Mouse (Mus musculus) T-cell, adult 2 months (primary cell): ENCODE data around the gene Lrmda.

Experiments
- DNase-seq: peaks from one replicate; pipeline ENCODE4 v3.0.0; 2022; ENCODE audit warnings: low spot score

The Lrmda gene

DNA sequence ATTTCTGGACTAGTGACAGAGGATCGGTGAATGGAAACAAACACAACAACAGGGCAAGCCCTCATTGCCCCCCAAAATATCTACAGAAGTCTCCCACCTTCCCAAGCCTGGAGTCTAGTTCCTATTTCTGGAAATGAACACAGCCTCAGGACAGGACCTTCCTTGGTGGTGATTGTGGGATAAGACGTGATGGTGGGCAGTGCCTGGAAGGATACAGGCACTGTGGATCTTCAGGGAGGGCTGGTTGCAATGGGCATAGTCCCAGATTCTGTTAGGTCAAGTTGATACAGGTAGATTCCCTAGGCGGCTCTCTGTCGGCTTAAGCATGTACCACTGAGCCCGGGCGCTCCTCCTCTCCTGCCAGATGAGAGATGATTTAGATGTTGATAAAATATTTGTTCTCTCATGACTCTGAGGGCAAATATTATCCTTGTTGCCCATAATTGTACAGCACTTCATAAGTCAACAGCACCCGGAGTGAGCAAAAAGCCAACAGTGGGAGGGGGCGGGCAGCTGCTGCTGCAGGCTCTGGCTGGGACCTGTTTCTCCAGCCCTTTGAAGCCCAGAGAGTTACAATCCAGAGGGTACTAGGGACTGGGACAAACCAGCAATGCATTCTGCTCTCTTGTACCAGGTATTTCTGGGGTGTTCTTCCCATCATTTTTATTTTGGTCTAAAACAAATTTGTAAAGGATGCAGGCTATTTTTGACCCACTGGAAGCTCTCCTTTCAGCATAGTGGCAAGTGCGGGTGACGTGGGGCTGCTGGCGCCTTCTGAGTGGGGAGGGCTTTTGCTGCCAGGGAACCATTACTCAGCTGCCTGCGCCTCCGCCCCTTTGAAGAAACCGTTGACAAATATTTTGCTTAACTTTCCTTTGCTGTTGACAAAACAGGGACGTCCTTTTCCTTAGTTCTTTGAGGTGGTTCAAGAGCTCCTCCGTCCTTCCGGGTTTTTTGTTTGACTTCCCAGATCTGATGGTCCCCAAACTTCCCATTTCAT, 630.8 kb downstream of the Lrmda start:
- DNase-seq, result no peak

DNA sequence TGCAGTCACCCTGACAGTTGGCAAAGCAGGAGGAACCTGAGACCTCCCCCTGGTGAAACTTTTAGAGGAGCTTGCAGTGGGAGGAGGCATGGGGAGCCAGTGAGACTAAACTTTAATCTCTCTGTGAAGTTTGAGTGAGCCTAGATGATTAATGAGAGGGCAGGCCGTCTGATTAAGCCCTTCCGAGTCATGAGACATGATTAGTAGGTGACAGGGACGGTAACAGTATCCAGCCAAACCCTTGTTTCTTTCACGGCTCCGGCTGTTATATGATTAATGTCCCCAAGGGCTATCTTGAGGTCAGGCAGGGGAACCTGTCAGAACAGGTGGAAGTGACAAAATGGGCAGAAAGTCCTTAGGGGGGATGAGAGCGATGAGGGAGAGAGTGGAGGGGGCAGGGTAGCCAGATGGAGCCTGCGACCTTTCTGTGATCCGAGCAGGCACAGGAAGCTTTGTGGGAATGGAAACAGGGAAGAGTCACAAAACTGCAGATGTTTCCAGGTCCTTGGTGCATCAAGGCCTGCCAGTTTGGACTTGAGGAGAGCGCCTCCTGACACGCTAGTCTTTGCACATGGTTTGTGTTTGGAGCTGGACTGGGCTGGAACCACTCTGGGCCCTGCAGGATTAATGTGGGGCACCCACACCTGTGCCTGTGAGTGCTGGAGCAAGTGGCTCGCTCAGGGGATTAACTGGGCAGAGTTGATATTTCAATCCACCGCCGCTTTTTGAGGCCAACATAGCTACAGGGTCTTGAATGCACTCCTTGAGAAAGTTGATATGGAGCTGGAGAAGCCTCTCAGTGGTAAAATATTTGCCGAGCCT, 631.8 kb downstream of the Lrmda start:
- DNase-seq, result no peak

DNA sequence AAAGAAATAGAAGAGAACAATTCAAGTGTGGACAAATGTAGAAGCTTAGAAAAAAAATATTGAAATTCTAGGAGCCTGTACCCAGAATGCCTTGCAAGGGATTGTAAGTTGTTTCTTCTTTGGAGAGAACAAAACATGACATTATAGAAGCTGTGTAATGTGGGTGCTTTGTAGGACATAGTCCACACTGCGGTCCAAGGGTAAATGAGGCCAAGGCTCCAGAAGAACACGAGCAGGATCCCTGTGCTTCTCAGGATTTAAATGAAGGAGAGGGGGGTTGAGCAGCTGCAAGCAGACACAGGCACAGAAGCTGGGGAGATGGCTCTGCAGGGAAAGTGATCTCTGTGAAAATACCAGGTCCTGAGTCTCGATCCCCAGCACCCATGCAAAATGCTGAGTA, 643.0 kb downstream of the Lrmda start:
- no peak for DNase-seq

DNA sequence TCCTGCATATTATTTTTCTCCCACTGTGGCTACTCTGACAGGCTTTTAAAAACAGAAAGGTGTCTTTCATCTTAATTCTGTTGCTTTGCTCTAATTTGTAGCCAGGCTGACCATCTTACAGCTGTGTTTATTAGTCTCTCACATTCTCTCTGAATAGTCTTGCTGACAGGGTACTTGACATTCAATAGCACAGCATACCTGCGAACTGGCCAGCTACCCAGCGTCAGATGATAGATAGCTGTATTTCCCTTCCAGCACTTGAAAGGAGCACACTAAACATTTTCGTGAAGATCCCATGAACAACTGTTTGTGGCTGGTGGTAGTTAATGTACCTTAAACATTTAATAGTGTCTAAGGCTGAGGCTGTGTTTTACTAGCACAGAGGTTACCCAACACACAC, 646.9 kb downstream of the Lrmda start:
- no peak for DNase-seq

DNA sequence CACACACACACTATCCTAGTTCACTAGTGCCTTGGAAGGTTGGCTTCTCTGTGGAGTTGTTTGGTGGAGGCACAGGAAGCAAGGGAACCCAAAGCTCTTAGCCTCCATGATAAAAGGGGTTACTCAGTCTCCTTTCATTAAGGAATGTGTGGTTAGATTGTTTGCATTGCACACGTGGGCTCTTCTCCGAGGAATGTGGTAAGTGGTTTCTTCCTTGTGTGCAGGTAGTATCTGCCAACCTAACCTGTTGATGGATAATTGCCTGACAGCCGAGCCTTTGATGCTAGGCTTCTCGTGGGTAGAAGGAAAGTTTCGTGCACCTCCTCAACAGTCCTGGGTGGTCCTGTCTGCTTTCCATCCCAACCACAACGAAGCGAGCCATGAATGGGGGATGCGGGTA, 648.8 kb downstream of the Lrmda start:
- DNase-seq, result no peak

DNA sequence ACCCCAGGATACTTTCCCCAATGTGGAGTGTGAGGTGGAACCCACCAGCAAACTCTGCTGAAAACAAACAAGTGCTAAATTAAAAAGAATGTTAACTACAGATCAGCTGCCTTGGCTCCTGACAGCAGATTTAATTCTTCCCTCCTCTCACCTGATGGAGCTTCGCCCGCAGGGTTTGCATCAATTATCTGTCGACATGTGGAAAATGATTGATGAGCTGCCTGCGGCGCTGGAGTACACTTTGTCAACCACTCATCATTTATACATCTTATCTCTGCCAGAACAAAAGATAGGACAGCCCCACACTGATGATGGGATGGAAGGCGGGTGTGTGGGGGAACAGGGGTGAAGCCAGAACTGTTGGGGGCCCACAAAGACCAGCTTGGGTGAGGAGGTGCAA, 649.2 kb downstream of the Lrmda start:
- no peak for DNase-seq

DNA sequence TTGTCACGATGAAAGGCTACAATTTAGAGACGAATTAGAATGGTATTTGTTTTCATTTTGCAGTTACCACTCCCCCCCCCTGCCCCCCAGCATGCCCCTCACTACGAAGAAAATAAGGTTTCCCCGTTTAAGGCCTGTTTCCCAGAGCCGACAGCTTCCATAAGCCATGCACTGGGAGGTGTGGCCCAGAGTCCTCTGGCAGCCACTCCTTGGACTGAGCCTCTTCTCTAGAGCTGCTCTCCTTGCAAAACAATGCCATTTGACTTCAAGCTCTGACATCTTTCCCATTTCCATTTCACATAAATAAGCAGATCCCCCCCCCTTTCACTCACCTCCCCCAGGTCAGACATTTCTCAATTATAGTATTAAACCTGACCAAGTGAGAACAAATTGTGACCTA, 654.1 kb downstream of the Lrmda start:
- DNase-seq, result no peak

DNA sequence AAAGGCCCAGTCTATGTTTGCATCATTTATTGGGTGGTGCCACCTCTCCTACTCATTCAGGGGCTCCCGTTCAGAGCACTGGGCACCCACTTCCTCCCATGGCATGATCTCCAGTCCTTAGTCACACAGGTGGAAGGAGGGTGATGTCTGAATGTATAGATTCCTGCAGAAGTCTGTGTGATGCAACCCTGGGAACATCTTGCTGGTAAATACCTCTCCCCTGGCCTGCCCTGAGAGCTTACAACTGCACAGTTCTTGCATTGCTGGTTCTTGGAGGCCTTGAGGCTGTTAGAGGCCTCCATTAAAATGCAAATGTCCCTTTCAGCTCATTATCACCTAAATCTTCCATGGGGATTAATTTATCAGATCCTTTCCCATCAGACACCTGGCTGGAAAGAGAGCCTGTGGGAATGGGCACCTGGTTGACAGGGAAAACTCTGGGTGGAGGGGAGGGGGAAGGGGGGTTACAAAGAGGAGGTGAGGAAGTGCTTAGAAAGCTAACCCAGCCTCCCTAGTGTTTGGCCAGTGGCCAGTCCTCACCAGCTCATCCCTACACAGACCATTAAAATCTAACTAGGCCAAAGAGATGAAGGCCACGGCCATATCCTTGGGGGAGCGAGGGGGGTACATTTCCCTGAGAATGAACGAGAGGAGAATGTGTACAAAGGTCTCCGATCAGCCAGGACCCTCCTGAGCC, 659.6 kb downstream of the Lrmda start:
- DNase-seq, result no peak

DNA sequence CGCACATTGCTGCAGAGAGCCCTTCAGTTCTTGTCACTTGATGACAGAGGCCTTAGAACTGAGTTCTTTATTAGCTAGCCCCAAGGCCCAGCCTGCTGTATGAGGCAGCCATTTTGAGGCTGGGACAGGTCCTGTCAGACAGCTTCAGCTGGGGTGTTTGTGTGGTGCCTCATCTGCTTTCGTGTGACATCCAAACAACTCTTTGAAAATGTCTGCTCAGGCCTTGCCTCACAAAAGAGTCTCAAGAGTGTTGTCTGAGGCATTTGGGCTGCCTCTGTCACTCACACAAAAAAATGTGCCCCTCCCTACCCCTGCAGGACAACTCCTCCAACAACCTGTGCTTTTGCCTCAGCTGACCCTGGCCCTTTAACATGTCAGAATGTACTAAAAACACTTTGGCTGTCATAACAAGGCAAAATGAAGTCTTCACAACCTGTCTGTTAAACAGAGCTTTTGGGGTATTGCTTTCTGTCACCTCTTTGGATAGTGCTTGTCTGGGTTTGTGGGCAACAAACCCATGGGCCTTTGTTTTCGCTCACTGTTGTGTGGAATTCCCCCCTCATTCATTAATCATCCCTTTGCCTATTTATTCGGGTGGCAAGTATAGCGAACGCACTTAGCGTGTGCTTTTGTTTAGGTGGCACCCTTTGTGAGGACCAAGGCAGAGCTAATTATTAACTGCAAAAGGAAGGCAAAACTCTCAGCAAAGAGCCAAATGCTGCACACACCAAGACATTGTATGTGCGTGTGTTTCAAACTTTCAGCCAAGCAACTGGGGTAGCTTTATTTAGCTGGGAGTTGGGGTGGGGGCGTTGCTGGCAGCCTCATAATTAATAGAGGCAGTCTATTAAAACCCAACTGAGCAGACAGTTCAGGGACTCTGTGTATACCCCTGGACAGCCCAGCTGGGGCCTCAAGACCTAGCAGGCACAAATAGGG, 660.5 kb downstream of the Lrmda start:
- DNase-seq, result no peak

DNA sequence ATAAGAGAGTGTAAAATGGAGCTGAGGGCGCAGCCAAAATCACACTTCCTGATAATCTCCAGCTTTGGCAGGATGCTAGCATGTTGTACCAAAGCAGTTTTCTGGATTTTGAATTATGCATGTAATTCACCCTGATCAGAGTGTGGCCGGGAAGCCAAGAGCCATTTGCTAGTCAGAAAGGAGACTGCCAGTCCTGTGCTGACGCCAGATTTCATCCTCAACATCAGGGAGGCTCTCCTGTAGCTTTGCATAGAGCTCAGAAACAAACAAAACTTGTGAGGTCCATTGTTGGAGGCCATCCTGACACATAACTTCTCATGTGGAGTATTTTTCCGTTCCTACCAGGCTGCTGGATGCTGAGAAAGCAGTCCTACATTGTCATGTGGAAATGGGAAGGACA, 667.4 kb downstream of the Lrmda start:
- DNase-seq, result no peak

DNA sequence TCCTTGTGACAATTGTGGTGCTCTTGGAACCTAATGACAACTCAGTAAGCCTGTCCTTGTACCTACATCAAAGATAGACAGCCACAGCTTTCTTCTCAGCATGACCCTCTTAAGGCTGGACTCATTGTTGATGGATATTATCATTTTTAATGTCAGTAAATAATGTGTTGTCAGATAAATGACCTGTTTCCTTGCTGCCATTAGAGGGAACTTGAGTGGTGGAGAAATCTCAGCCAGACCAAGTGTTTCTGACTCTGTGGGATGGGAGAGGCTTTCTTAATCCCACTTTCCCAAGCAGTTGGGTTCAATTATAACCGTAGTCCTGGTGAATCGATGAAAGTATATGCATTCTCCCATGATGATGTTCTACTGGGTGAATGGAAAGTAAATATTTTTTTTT, 668.9 kb downstream of the Lrmda start:
- DNase-seq, result no peak

DNA sequence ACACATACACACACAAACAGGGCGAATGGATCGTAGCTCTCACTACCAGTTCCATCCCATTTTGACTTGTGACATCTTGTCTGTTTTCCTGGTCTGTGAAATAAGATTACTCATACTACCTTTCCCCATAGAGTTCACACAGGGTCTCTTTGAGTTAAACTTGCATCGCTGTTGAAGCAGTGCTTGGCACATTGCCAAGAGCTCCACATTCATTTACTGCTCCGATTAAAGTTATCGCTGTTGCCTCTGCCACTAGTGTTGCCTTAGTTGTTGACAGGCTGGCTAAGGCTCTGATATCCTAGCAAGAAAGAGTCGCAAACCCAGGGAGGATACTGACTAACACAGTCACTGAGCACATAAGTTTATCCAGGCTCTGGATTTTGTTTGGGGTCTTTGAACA, 675.9 kb downstream of the Lrmda start:
- no peak for DNase-seq

DNA sequence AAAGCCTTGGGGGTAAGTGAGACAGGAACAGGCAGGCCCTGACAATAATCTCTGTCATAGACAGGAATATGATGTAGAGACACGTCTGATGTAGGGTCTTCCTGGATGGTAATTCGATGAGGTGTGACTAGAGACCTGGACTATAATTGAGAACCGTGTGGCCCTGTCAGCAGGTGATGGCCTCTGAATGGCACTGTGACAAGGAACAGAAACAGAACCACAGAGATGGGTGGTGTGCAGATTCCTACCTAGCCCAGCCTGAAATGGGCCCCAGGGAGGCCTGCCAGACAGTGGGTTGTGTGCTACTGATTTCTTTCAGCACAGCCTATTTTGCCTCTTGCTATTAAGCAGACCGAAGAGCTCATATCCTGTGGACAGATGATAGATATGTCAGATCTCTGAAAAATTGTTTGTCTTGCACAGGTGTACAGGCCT, 676.4 kb downstream of the Lrmda start:
- no peak for DNase-seq

DNA sequence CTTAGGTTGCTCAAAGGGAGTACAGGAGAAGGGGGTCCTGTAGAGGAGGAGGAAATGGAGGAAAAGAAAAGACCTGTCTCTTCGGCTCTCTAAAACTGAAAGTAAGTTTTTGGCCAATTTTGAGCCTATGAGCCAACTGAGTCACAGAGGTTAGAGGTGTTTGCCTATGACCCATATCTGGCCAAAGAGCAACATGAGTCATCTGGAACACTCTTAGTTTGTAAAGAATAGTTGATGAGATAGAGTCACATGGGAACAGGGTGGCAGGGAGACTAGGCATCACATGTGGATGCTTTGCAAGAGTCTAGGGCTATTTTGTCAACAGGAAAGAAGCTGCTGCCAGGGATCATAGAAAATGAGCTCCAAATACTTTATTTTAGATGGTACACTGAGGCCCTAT, 680.7 kb downstream of the Lrmda start:
- DNase-seq, result no peak

DNA sequence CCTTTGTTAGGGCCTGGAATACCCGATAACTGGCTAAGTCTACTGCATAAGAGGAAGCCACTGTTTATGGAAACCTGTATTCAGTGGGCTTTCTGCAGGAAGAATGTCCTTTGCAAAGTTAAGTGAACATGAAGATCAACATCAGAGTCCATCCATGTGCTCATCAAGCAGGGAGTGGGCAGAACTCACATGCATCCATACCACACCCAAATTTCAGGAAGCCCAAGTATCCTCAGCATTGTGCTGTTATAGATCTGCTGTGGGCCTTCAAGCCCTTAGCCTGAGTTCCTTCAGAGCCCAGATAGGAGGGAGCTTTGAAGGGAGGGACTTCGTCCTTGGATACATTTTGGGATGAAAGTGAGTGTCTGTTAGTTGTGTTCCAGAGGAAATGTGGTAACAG, 681.2 kb downstream of the Lrmda start:
- DNase-seq, result no peak

DNA sequence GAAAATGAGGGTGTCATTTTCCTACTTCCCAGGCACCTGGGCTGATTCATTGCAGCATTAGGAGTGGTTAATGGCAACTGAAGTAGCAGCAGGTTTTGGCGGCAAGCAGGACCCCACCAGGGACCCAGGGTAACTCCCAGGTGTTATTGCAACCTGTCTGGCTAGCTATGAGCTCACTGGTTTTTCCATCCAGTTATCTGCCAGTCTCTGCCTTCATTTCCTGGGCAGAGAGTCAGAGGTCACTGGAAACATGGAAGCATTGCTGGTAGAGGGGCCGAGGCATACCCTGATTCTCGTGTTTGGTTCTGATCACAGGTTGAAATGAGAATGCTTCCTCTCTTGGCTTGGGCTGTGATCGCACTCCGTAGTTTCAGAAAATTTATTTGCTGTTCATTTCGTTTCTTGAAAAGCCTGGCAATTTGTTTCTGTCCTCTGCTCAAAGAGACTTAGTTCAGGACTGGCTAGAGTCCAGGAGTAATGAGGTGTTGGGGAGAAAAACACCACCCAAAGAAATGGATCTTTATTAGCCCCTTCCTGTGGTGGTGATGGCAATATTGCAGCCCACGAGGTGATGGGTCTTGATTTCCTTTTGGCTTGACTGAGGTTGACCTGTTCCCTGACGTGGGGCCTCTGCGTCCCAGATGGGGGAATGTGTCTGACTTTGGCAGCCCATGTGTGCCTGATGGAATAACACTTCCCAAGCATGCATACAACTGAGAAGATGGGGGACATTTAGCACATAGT, 688.6 kb downstream of the Lrmda start:
- DNase-seq, result no peak

DNA sequence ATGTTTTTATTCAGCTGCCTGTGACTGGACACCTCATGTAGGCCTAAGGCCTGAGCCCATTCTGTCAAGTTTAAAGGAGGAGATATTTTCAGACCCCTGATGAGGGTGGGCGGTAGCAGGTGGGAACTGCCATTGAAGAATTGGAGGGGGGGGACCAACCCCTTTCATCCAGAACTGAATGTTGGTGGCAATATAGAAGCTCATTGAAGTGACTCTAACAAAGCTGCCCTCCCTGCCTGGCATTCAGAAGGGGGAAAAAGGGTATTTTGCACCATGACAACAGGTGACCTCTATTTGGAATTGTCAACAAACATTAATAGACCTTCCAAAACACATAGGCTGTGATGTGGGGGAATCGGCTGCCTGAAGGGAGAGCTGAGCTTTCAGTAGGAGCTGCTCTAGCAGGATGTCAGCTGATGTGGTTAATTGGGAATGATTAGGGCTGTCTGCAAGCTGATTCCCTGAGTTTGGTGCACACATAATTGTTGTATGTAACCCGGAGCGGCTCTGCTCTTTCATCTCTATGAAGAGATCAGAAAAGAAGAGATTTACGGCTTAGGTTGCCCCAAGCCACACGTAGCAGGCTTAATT, 690.7 kb downstream of the Lrmda start:
- DNase-seq, result no peak

DNA sequence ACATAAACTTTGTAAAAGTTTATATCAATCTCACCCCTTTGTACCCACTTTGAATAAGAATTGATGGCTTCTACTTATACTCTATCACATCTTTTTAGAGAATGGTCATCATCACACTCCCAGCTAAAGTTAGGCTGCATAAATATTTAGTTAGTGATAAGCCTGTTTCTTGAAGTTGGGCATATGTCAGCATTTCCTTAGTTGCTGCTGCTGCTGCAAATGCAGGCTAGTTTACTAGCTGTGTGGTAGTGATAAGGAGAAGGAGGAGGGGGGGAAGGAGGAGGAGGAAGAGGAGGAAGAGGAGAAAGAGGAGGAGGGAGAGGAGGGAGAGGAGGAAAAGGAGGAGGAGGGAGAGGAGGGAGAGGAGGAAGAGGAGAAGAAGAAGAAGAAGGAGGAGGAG, 692.9 kb downstream of the Lrmda start:
- DNase-seq, result no peak

DNA sequence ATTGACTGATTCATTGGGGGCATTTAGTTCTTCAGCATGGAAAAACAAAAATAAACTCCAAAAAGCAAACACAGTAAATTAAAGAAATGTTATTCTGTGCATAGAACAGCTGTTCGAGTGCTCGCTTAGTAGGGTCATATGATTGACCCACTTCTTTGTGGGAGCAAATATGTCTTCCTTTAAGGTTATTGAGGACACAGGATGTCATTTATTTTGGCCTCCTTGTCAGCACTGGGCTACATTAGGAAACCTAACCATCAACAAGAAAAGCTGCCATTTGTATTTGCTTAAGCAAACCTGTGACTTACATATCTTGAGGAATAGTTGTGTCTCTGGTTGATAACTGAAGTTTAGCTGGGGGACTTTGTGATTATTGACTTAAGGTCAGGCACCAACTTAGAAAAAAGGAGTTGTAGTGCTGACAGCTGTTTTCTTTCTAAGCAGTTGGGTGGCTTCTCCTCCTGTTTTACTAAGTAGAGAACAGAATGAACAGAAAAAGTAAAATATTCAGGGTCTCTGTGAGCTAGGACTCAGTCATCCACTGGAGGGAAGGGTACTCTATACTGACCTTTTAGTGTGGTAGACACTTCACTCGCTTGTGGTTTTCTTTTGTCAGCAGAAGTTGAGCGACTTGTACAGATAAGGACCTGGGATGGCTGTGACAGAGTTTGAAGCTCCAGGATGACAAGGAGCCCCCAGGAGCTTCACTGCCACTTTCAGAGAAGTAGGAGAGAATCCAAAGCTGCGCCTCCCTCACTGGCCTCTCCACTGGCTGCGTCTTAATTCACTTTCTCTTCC, 696.3 kb downstream of the Lrmda start:
- DNase-seq, result no peak
